Mouse (Mus musculus): ENCODE data around the gene Klhl12. TPM values are rescaled to one million over a fixed set of nuclear protein-coding genes. Genes with fewer than 3 reads are reported as not detected.

Klhl12 gene
- polyA plus RNA-seq, 3 experiments from 2014 or later, result 8.7 to 15.5 (median 12.7) TPM

GRCm38 (mm10) chr1:134450201-134450600 lies 5.1 kb upstream of the Klhl12 start:
- ATAC-seq, result no peak

- ATAC-seq, result peak; percentile 44
These were observed 4.3 kb upstream of the Klhl12 start for GRCm38 (mm10) chr1:134450986-134451385.

- ATAC-seq, result no peak
These were observed 729 bp downstream of the Klhl12 start for GRCm38 (mm10) chr1:134456060-134456459.

GRCm38 (mm10) chr1:134458139-134458727 lies 2.9 kb downstream of the Klhl12 start:
- no peak for ATAC-seq

GRCm38 (mm10) chr1:134460294-134461284 lies 5.3 kb downstream of the Klhl12 start:
- no peak for ATAC-seq

DNA sequence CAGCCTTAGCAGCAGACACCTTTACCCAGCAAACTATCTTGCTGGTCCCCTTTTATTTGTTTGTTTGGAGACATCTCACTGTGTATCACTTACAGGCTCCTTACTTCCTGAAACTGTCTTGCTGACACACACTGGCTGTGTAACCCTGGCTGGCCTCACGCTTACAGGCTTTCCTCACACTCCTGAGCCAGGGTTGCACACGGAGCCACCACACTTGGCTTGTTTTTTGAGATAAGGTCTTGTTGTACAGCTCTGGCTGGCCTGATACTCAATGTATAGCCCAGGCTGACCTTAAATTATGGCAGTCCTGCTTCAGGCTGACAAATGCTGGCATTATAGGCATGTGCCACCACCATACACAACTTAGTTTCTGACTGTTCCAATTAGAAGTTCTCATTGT lies 29.3 kb downstream of the Klhl12 start:
- no peak for ATAC-seq

DNA sequence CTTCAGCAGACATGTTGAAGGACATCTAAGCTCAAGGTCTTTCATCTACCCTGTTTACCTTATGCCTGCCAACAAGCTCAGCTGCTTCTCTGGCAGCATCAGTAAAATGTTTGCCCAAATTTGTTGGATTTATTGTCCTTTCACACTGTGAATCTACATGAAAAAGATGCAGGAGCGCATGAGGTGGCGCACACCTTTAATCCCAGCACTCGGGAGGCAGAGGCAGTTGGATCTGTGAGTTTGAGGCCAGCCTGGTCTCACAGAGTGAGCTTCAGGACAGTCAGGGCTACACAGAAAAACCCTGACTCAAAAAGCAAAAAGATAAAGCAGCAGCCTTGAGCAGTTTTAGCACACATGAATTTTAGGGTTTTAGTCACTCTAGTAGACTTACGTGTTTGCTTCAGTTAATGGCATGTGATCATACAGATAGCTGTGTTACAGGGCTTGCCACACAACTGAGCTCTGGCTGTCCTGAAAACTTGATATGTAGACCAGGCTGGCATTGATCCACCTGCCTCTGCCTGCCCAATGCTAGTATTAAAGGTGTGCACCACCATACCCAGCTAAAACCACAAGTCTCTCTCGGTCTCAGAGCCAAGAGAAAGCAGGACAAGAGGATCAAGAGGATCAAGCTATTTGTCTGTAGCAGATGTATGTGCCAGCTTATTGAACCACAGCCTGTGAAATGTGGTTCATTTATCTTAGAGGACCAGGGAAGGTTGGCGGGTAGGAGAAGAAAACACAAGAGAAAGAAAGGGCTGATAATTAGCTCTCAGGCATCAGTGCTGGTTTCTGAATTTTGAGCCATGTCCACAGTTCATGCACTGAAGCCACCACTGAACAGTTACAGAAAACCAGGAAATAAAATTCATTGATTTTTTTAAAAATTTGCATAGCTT lies 35.8 kb downstream of the Klhl12 start:
- ATAC-seq, result no peak

- no peak for ATAC-seq
These were observed 36.9 kb downstream of the Klhl12 start for GRCm38 (mm10) chr1:134492276-134492675.

GRCm38 (mm10) chr1:134493496-134493895 lies 38.2 kb downstream of the Klhl12 start:
- no peak for ATAC-seq

- ATAC-seq, result peak; percentile 18
These were observed 38.6 kb downstream of the Klhl12 start for GRCm38 (mm10) chr1:134493956-134494355.

DNA sequence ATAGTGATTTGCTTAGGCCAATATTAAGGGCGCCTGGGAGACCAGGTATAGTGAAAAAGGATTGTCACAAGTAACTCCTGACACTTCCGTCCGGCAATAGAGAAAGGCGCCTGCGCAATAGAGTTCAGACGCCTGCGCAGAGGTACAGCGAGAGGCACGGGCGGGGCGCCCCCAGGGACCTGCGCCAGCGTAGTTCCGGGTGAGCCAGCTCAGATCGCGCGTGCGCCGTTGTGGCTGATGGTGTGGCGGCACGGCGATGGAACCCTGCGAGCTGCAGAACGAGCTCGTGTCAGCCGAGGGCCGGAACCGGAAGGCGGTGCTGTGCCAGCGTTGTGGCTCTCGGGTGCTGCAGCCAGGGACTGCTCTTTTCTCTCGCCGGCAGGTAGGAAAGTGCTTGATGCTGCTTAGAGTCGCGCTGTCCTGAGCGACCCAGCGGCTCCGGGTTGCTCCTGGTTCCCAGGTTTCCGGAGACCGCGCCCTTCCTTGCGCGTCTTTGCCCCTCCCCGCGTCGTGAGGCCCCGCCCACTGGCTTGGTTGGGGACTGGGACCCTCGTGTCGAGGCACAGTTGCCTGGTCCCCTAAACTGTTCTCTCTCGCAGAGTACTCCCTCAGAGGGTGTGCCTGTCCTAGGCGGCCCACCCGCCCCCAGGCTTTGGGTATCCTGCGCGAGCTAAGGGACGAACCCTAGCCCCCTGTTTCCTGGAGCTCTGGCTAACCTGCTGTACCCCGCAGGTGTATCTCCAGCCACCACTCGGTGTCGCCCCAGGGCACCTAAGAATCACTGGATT lies 39.3 kb downstream of the Klhl12 start, which contains the start of gene Rabif:
TSS of gene Rabif (plus strand) at position 221 of the 788 bp plus-strand sequence.
- peak; percentile 95 for ATAC-seq

DNA sequence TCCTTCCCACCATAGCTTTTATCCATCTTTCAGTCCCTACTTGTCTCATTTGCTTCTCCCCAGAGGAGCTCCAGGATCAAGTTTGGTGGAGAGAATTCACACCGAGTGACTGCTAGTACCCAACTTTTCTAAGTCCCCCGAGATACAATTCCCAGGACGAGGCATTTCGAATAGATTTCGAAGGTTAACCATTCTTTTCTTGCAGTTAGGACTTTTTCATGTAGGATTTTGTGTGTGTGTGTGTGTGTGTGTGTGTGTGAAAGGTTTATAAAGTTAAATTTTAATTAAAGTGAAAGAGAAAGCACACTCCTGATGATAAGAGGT lies 39.8 kb downstream of the Klhl12 start:
- ATAC-seq, result no peak

DNA sequence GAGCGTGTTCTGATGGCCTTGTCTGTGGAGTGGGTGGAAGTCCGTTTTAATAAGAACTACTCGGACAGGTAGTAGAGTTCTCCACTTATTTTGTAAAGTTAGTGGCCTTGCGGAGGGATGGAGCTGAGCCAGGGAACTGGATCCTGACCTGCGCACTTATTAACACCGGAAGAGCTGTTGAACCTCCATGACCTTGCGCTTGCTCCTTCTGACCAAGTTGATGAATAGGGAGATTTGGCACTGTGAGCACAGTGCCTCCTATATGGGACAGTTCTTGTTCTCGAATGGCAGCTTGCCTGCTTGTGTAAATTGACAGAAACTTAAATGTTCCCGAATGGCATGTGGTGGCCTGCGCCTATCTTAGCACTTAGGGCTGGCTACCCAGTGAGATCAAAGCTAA lies 40.7 kb downstream of the Klhl12 start:
- no peak for ATAC-seq

DNA sequence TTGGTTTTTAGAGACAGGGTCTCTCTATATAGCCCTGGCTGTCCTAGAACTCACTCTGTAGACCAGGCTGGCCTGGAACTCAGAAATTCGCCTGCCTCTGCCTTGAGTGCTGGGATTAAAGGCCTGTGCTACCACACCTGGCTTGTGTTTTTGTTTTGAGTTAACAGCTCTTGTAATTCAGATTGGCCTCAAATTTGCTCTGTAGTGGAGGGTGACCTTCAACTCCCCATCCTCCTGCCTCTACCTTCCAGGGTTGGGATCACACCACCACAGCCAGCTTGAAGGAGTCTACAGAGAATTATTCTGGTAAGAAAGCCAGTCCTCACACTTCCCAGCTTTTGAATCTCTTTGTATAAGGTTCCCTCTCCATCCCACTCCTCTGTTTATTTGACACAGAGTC lies 45.6 kb downstream of the Klhl12 start:
- no peak for ATAC-seq

DNA sequence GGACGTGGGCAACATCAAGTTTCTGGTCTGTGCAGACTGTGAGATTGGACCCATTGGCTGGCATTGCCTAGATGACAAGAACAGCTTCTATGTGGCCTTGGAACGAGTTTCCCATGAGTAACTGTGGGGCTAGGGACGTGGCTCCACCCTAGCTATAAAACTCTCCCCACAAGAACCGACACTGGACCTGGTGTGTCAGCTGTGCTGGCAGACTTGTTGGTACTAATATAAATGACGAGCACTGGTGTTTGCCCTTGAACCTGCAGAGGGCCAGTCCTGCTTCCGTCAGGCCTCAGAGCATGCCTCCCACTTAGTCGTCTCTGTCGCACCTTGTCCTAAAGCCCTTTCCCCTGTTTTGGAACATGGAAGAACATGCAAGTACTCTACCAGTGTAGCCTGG lies 50.9 kb downstream of the Klhl12 start:
- no peak for ATAC-seq

- peak; percentile 92 for ATAC-seq
These were observed 54.7 kb downstream of the Klhl12 start for GRCm38 (mm10) chr1:134510018-134510417.

DNA sequence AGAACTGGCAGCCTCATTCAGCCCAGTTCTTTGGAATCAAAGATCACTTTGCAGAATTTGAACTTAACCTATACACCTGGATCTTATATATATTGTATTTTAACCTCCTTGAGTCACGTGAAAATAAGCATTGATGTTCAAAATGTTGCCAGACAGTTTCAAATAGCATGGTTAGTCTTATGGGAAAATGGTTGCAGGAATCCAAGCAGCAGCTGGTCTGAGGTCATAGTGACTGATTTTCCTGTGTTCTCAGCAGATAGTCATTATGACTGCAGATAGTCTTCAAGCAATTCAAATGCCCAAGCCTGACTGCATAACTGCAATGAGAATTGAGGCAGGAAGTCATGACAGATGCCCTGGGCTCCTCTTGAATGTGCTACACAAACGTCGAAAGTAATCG lies 56.9 kb downstream of the Klhl12 start:
- no peak for ATAC-seq

DNA sequence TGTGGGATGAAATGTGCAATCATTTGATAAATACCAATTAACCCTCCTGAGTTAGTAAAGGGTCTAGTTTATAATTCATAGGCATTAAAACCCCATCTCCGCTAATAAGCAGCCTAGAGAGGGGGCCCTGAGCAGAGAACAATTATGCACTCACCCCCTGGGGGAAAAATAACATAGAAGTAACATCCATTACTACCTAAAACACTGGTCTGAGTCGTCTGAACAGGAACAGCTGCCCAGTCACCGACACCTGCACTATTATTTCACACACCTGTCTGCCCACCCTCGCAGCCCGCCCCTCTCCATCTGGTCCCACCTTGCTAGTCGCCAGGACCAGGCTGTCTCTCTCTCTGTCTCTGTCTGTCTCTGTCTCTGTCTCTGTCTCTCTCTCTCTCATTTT lies 57.3 kb downstream of the Klhl12 start:
- no peak for ATAC-seq

- no peak for ATAC-seq
These were observed 58.1 kb downstream of the Klhl12 start for GRCm38 (mm10) chr1:134513312-134513860.

DNA sequence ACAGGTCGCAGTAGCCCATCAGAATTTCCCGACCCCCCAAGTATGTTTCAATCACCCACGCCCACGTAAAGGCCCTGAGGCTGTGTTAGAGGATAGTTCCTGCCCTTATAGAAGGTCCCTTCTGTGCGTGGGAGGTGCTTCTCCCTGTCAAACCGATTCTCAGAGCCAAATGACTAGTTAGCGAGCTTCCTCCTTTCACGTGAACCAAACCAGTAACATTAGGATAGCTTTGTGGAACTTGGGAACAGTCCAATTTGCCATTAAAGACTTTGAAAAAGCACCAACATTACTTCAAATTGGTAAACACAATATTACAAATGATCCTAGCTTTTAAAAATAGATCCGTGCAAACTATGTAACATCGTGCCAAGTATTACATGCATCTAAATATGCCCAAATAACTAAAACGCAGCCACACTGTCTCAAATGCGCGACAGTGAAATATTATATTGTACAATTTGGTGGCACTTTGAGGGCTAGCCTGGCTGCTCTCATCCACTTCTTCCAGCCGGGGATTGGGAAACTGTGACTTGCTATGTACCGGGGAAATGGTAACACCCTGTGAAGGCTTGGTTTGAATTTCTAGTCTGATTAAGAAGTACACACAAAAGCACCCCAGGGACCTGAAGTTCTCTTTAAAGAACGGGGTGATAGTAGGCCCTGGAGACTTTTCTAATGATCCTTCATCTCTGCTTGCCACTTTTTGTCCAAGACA lies 58.7 kb downstream of the Klhl12 start:
- no peak for ATAC-seq

- no peak for ATAC-seq
These were observed 60.6 kb downstream of the Klhl12 start for GRCm38 (mm10) chr1:134515891-134516290.
